Mouse (Mus musculus): ENCODE results near the gene Ccdc18.

DNA sequence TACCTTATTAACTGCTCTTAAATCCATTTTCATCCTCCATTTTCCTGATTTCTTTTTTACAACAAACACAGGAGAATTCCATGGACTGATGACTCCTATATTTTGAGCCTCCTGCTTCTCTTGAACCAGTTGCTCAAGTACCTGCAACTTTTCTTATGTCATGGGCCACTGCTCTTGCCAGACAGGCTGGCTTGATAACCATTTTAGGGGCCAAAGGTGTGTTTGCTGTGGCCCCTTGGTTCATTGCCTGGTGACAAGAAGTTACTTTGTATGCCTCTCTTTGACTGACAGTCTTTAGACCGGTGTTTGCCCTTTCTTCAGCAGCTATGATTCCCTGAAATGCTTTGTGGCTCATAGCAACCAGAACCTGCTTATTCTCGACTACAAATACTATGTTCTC, 117.4 kb downstream of the Ccdc18 start:
- TF ChIP-seq POLR2A (IDR thresholded peaks at IDR 0.05; ENCODE audit: extremely low read depth, insufficient read depth, low read length) (no peak), CTCF (IDR thresholded peaks at IDR 0.05; ENCODE audit: low read depth, low read length) (no peak)

All from liver, adult 2 months (tissue).